Mouse (Mus musculus) intestine, embryonic 16.5 days (tissue): ENCODE data around the gene Gsdme. TPM values are rescaled to one million over a fixed set of nuclear protein-coding genes. Genes with fewer than 3 reads are reported as not detected.

Experiments used
- polyA plus RNA-seq: library from polyadenylated mRNA; unstranded; fragments of >200 nt; fragmentation: Nextera tagmentation; extraction: Ambion mirVana; gene quantifications from 2 replicates; pipeline ENCODE4 v1.2.1, GENCODE M21; 2015

Gene Gsdme
- polyA plus RNA-seq, 1 experiment from 2014 or later = 27.8 TPM

Other genes with a start within 250 kb of the Gsdme start
- gene Mpp6, start 153.6 kb downstream of the Gsdme start, polyA plus RNA-seq = 34.5 and 40.6 TPM in 2 replicates
- gene Osbpl3, start 192.3 kb upstream of the Gsdme start, polyA plus RNA-seq = 7.0 and 9.0 TPM in 2 replicates